Mouse (Mus musculus) G1E (cell line): ENCODE measurements at regions not wholly inside any gene's neighbourhood (a gene's known extent, or its start where the extent isn't known, plus 50 kb on each side); places are given as distances from the start of the nearest gene placed in this dataset.

ENCODE experiments used
- ATAC-seq: 2 replicates; pipeline ENCODE4 v1.8.0; 2016; ENCODE audit warnings: mild to moderate bottlenecking; ENCODE audit not compliant: insufficient number of reproducible peaks, poor library complexity, low FRiP score, severe bottlenecking; ENCODE audit errors: extremely low read depth
- DNase-seq: peaks from one replicate; pipeline ENCODE4 v3.0.0; 2012; ENCODE audit warnings: low spot score
- H3K27me3 ChIP-seq: 2 replicates; pipeline ENCODE4 v1.6.1; 2012; ENCODE audit warnings: mild to moderate bottlenecking, low read length, inconsistent platforms; ENCODE audit not compliant: insufficient read depth
- H3K36me3 ChIP-seq: replicated peaks from 2 replicates; pipeline ENCODE3; 2012; ENCODE audit warnings: mild to moderate bottlenecking, inconsistent platforms
- H3K4me1 ChIP-seq: 2 replicates; pipeline ENCODE4 v1.6.1; 2012; ENCODE audit warnings: low read depth, low read length, inconsistent platforms, mixed read lengths; ENCODE audit not compliant: insufficient read depth
- H3K4me3 ChIP-seq: 2 replicates; pipeline ENCODE4 v1.5.1; 2012; ENCODE audit warnings: low read depth, mild to moderate bottlenecking, inconsistent platforms, low read length, moderate library complexity, mixed read lengths
- H3K9me3 ChIP-seq: replicated peaks from 2 replicates; pipeline ENCODE4 v1.6.1; 2012; ENCODE audit warnings: inconsistent platforms
- CTCF ChIP-seq: IDR thresholded peaks from 2 replicates; pipeline ENCODE4 v1.5.1; 2012; ENCODE audit warnings: low read depth, low read length, inconsistent platforms, mixed read lengths
- GATA1 ChIP-seq: IDR thresholded peaks from 2 replicates; pipeline ENCODE4 v1.6.1; 2012; ENCODE audit warnings: borderline replicate concordance, low read length, inconsistent platforms, mixed read lengths
- GATA2 ChIP-seq: IDR thresholded peaks from 2 replicates; pipeline ENCODE4 v1.6.1; 2012; ENCODE audit warnings: low read depth, low read length, inconsistent platforms, borderline replicate concordance
- POLR2AphosphoS5 ChIP-seq: IDR thresholded peaks from 2 replicates; pipeline ENCODE4 v1.6.1; 2012; ENCODE audit warnings: low read depth, low read length, inconsistent platforms; ENCODE audit not compliant: insufficient replicate concordance
- TAL1 ChIP-seq: conservative IDR thresholded peaks from 2 replicates; pipeline ENCODE4 v1.6.1; 2012; ENCODE audit warnings: low read depth, low read length, inconsistent platforms, mixed read lengths

- Histone ChIP-seq H3K4me1 (no peaks in the 10 kb centered on the region), H3K9me3 (peaks cover 21% of the 10 kb centered on the region), H3K27me3 (no peaks in the 10 kb centered on the region), H3K4me3 (no peak overlapping the region), H3K36me3 (no peaks in the 10 kb centered on the region)
- DNase-seq (no peak), ATAC-seq (peak; percentile 22; the same call in 1 of the 2 replicates)
- TF ChIP-seq TAL1 (no peak), GATA1 (no peak), POLR2AphosphoS5 (no peak), CTCF (no peak), GATA2 (no peak)
Measured at GRCm38 (mm10) chr5:77865342-77865741, 457.5 kb upstream of the Igfbp7 start.

GRCm38 (mm10) chr5:77855191-77855590, 447.4 kb upstream of the Igfbp7 start:
- Histone ChIP-seq H3K4me3 (no peak overlapping the region), H3K27me3 (no peaks in the 10 kb centered on the region), H3K4me1 (no peaks in the 10 kb centered on the region), H3K36me3 (no peaks in the 10 kb centered on the region), H3K9me3 (peaks cover 37% of the 10 kb centered on the region)
- ATAC-seq: no peak
- TF ChIP-seq GATA2: no peak
- TF ChIP-seq POLR2AphosphoS5: no peak
- no peak for TF ChIP-seq GATA1
- TF ChIP-seq CTCF: no peak
- TF ChIP-seq TAL1: no peak
- no peak for DNase-seq

- Histone ChIP-seq H3K4me1 (no peaks in the 10 kb centered on the region), H3K9me3 (peaks cover 43% of the 10 kb centered on the region), H3K27me3 (no peaks in the 10 kb centered on the region), H3K36me3 (no peaks in the 10 kb centered on the region), H3K4me3 (no peak overlapping the region)
- DNase-seq (no peak), ATAC-seq (no peak)
- no peak for TF ChIP-seq CTCF
- no peak for TF ChIP-seq POLR2AphosphoS5
- TF ChIP-seq GATA2: no peak
- TF ChIP-seq TAL1: no peak
- TF ChIP-seq GATA1: no peak
Measured at GRCm38 (mm10) chr5:77853999-77854784, 446.4 kb upstream of the Igfbp7 start.

GRCm38 (mm10) chr5:77851645-77852044, 443.8 kb upstream of the Igfbp7 start:
- ATAC-seq: no peak
- H3K4me3 ChIP-seq: no peak overlapping the region
- no peaks in the 10 kb centered on the region for H3K4me1 ChIP-seq
- no peaks in the 10 kb centered on the region for H3K36me3 ChIP-seq
- TF ChIP-seq POLR2AphosphoS5 (no peak), GATA1 (no peak), CTCF (no peak), GATA2 (no peak), TAL1 (no peak)
- no peak for DNase-seq
- H3K27me3 ChIP-seq: no peaks in the 10 kb centered on the region
- H3K9me3 ChIP-seq: peaks cover 38% of the 10 kb centered on the region

- peaks cover 14% of the 10 kb centered on the region for H3K9me3 ChIP-seq
- no peak for TF ChIP-seq TAL1
- no peak for TF ChIP-seq POLR2AphosphoS5
- TF ChIP-seq GATA1: no peak
- TF ChIP-seq CTCF: no peak
- TF ChIP-seq GATA2: no peak
- H3K4me1 ChIP-seq: no peaks in the 10 kb centered on the region
- H3K4me3 ChIP-seq: no peak overlapping the region
- ATAC-seq (no peak), DNase-seq (no peak)
- H3K36me3 ChIP-seq: no peaks in the 10 kb centered on the region
- no peaks in the 10 kb centered on the region for H3K27me3 ChIP-seq
Measured at GRCm38 (mm10) chr5:77838186-77839097, 430.6 kb upstream of the Igfbp7 start.

- no peak for TF ChIP-seq GATA1
- no peak for TF ChIP-seq POLR2AphosphoS5
- TF ChIP-seq CTCF: no peak
- no peak for TF ChIP-seq GATA2
- TF ChIP-seq TAL1: no peak
- no peak overlapping the region for H3K4me3 ChIP-seq
- DNase-seq (no peak), ATAC-seq (no peak)
- no peaks in the 10 kb centered on the region for H3K27me3 ChIP-seq
- H3K36me3 ChIP-seq: no peaks in the 10 kb centered on the region
- H3K9me3 ChIP-seq: peaks cover 30% of the 10 kb centered on the region
- H3K4me1 ChIP-seq: no peaks in the 10 kb centered on the region
Measured at GRCm38 (mm10) chr5:77827971-77828370, 420.1 kb upstream of the Igfbp7 start.
